Mouse (Mus musculus): ENCODE results near the gene Abhd12.
"Not testable (repeated sequence)": the region's sequence is repeated elsewhere in the genome, so short reads cannot be mapped to it uniquely, and the experiment has no call there.

Abhd12 gene

GRCm38 (mm10) chr2:150904272-150904935 is at the start of gene Abhd12:
TSS of gene Abhd12 (minus strand) at chr2:150904741.
- peak; percentile 97 to 98 for DNase-seq

- DNase-seq = no peak
Observed at GRCm38 (mm10) chr2:150951201-150951600, 46.7 kb upstream of the Abhd12 start.

GRCm38 (mm10) chr2:150950056-150950455 is 45.5 kb upstream of the Abhd12 start:
- DNase-seq = no peak

GRCm38 (mm10) chr2:150949652-150950051 is 45.1 kb upstream of the Abhd12 start:
- no peak for DNase-seq

GRCm38 (mm10) chr2:150948786-150949185 is 44.2 kb upstream of the Abhd12 start:
- no peak for DNase-seq

GRCm38 (mm10) chr2:150947880-150948611 is 43.5 kb upstream of the Abhd12 start:
- not testable (repeated sequence) for DNase-seq

- DNase-seq = not testable (repeated sequence)
Observed at GRCm38 (mm10) chr2:150947341-150947740, 42.8 kb upstream of the Abhd12 start.

GRCm38 (mm10) chr2:150944017-150944416 is 39.5 kb upstream of the Abhd12 start:
- DNase-seq = no peak

- DNase-seq = no peak
Observed at GRCm38 (mm10) chr2:150934659-150935058, 30.1 kb upstream of the Abhd12 start.

- DNase-seq = no peak
Observed at GRCm38 (mm10) chr2:150933482-150933881, 28.9 kb upstream of the Abhd12 start.

- no peak for DNase-seq
Observed at GRCm38 (mm10) chr2:150930806-150931205, 26.3 kb upstream of the Abhd12 start.

GRCm38 (mm10) chr2:150929156-150929555 is 24.6 kb upstream of the Abhd12 start:
- no peak for DNase-seq

- no peak for DNase-seq
Observed at GRCm38 (mm10) chr2:150927038-150927720, 22.6 kb upstream of the Abhd12 start.

GRCm38 (mm10) chr2:150923505-150923904 is 19.0 kb upstream of the Abhd12 start:
- no peak for DNase-seq

GRCm38 (mm10) chr2:150923026-150923425 is 18.5 kb upstream of the Abhd12 start:
- DNase-seq = no peak

GRCm38 (mm10) chr2:150922165-150922564 is 17.6 kb upstream of the Abhd12 start:
- DNase-seq = no peak

GRCm38 (mm10) chr2:150921697-150922096 is 17.2 kb upstream of the Abhd12 start:
- DNase-seq = no peak

- no peak for DNase-seq
Observed at GRCm38 (mm10) chr2:150920543-150920942, 16.0 kb upstream of the Abhd12 start.

- DNase-seq = no peak
Observed at GRCm38 (mm10) chr2:150918720-150919119, 14.2 kb upstream of the Abhd12 start.

GRCm38 (mm10) chr2:150915786-150916185 is 11.2 kb upstream of the Abhd12 start:
- DNase-seq = no peak

GRCm38 (mm10) chr2:150914781-150915515 is 10.4 kb upstream of the Abhd12 start:
- DNase-seq = no peak

- DNase-seq = no peak
Observed at GRCm38 (mm10) chr2:150910295-150910881, 5.8 kb upstream of the Abhd12 start.
